In the genomic region with DNA sequence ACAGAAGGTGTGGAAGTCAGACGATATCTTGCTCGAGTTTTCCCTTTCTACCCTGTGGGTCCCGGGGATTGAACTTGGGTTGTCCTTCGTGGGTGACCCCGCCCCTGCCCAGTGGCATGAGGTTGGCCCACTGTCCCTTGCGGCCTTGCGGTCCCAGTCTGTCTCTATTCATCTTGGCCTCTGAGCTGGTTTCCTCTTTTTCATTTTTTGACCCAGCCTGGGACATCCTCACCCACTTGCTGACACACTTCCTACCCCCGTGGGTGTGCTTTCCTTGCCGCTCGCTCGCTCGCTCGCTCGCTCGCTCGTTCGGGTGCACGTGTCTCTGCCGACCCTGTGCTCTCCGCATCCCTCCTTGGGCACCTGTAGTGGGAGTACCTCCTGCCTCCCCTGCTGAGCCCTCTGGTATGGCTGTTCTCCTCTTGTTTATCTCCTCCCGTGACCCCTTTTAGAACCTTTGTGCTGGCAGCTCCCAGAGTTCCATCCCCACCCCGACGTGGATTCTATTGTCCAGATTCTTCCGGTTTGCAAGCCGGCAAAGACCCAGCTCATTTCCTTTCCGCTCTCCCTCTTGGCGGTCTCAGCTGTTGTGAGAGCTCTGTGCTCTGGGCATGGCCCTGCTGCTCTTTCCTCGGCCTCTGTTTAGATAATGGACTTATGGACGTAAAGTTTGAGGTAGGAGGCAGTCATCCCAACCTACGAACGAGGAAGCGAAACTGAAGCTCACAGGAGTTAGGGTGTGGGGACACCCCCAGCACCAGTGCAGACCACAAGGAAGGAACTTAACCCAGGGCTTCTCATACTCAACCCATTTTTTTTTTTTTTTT, we compare ENCODE assay signal across 8 mouse cellular contexts. TPM values are rescaled to one million over a fixed set of nuclear protein-coding genes. Genes with fewer than 3 reads are reported as not detected.
DNase-seq lines count a peak whose midpoint lies in the region; ATAC-seq lines count a peak whose summit lies in the region.

No protein-coding gene starts in this region.

- peak; percentile 38 for DNase-seq in gastrocnemius, postnatal 14 days
- DNase-seq in gastrocnemius, postnatal 36 days: no peak
- peak; percentile 81 for DNase-seq in MEL-GATA-1-ER (ENCODE audit: extremely low read depth, low read depth)
- peak; percentile 63 to 67 for DNase-seq in heart, postnatal 36 days
- DNase-seq in thymus, postnatal 10 days (ENCODE audit: low spot score in 2 of 2): peak; percentile 29 to 34
- DNase-seq in retina, embryonic 14.5 days (ENCODE audit: low spot score): no peak
- DNase-seq in left cerebral cortex, adult 11 months (ENCODE audit: low spot score): no peak

- H3K9me3 ChIP-seq in liver, embryonic 16.5 days (replicated peaks; ENCODE audit: control insufficient read depth, low read length): no peaks in the 10 kb centered on the region

- H3K4me2 ChIP-seq in liver, embryonic 16.5 days (ENCODE audit: low read depth, low read length): peak overlapping the region; percentile 50

- no peaks in the 10 kb centered on the region for H3K27me3 ChIP-seq in liver, embryonic 16.5 days (ENCODE audit: control insufficient read depth, insufficient read depth, low read depth, low read length)

- WGBS in liver, embryonic 16.5 days (ENCODE audit: insufficient replicate concordance): 32% methylated on average over 32 of the region's 32 CpGs

- H3K4me3 ChIP-seq in liver, embryonic 16.5 days (ENCODE audit: low read depth, low read length): peak overlapping the region; percentile 37

- intact Hi-C loops in gastrocnemius, postnatal 14 days (cut with DNase I; ENCODE audit: low total_unique reads): no loop called here
- intact Hi-C loops in gastrocnemius, postnatal 36 days (cut with DNase I): no loop called here
- intact Hi-C loops in heart, postnatal 36 days (cut with DNase I): no loop called here

- peaks cover 38% of the 10 kb centered on the region for H3K4me1 ChIP-seq in liver, embryonic 16.5 days (ENCODE audit: control insufficient read depth, low read depth, low read length)

- H3K27ac ChIP-seq in liver, embryonic 16.5 days (ENCODE audit: low read length): peak overlapping the region; percentile 83

- 0 out of 2 replicates have a peak overlapping the region, but pooled peaks have one; percentile 11 for H3K9ac ChIP-seq in liver, embryonic 16.5 days (ENCODE audit: low read depth, low read length)

- ATAC-seq in liver, embryonic 16.5 days (ENCODE audit: low read depth): peak; percentile 31; the same call in 1 of the 2 replicates

- H3K36me3 ChIP-seq in liver, embryonic 16.5 days (ENCODE audit: control insufficient read depth, insufficient read depth): no peaks in the 10 kb centered on the region

RNA-seq across cellular contexts. Expression of gene Pxn, which starts 9.8 kb away (rescaled TPM):
- total RNA-seq in gastrocnemius, postnatal 14 days (2021): 10 to 100 TPM; 80.6 to 83.4 TPM
- total RNA-seq in gastrocnemius, postnatal 36 days (2021): 10 to 100 TPM; 78.1 to 80.7 TPM
- total RNA-seq in heart, postnatal 36 days (2021): 10 to 100 TPM; 36.2 to 37.9 TPM
- 17.2 and 19.1 TPM in 2 replicates for polyA plus RNA-seq in liver, embryonic 16.5 days (2015; fragmentation: Nextera tagmentation; extraction: Ambion mirVana)

RNA-seq across cellular contexts. Expression of gene Sirt4, which starts 31.8 kb away (rescaled TPM):
- 10 to 100 TPM; 10.3 to 16.6 TPM for total RNA-seq in gastrocnemius, postnatal 14 days (2021)
- total RNA-seq in gastrocnemius, postnatal 36 days (2021): 10 to 100 TPM; 11.2 to 12.2 TPM
- total RNA-seq in heart, postnatal 36 days (2021): 10 to 100 TPM; 17.9 to 18.1 TPM
- polyA plus RNA-seq in liver, embryonic 16.5 days (2015; fragmentation: Nextera tagmentation; extraction: Ambion mirVana): 4.6 and 6.5 TPM in 2 replicates

RNA-seq across cellular contexts. Expression of gene Rplp0, which starts 43.0 kb away (rescaled TPM):
- total RNA-seq in gastrocnemius, postnatal 14 days (2021): 100 to 1,000 TPM; 780 to 872 TPM
- 100 to 1,000 TPM; 533 to 598 TPM for total RNA-seq in gastrocnemius, postnatal 36 days (2021)
- total RNA-seq in heart, postnatal 36 days (2021): 100 to 1,000 TPM; 650 to 668 TPM
- 919 and 997 TPM in 2 replicates for polyA plus RNA-seq in liver, embryonic 16.5 days (2015; fragmentation: Nextera tagmentation; extraction: Ambion mirVana)

RNA-seq across cellular contexts. Expression of gene Gcn1l1, which starts 48.8 kb away (rescaled TPM):
- 10 to 100 TPM; 28.7 to 31.3 TPM for total RNA-seq in gastrocnemius, postnatal 14 days (2021)
- total RNA-seq in gastrocnemius, postnatal 36 days (2021): 10 to 100 TPM; 25.5 to 28.8 TPM
- 10 to 100 TPM; 43.1 to 49.5 TPM for total RNA-seq in heart, postnatal 36 days (2021)
- 14.1 and 14.8 TPM in 2 replicates for polyA plus RNA-seq in liver, embryonic 16.5 days (2015; fragmentation: Nextera tagmentation; extraction: Ambion mirVana)

RNA-seq across cellular contexts. Expression of gene Pla2g1b, which starts 50.2 kb away (rescaled TPM):
- not detected for total RNA-seq in gastrocnemius, postnatal 14 days (2021)
- not detected for total RNA-seq in gastrocnemius, postnatal 36 days (2021)
- not detected for total RNA-seq in heart, postnatal 36 days (2021)
- not detected in 2 replicates for polyA plus RNA-seq in liver, embryonic 16.5 days (2015; fragmentation: Nextera tagmentation; extraction: Ambion mirVana)

Comparison
In these comparisons a context has a peak if more than half of its experiments do, and no peak if none do; other contexts are left out.
1. DNase-seq: peak in gastrocnemius, postnatal 14 days (single experiment), MEL-GATA-1-ER (single experiment), heart, postnatal 36 days (2 of 2) and thymus, postnatal 10 days (2 of 2); none in gastrocnemius, postnatal 36 days (0 of 2), retina, embryonic 14.5 days (single experiment) and left cerebral cortex, adult 11 months (single experiment).